Mouse (Mus musculus) embryonic facial prominence, embryonic 12.5 days (tissue): ENCODE results near the gene Ssb. TPM values are rescaled to one million over a fixed set of nuclear protein-coding genes. Genes with fewer than 3 reads are reported as not detected.

Experiments
- ATAC-seq: fragments of 200-750 bp; cut with Nextera tagmentation; 2 replicates; pipeline ENCODE4 v1.8.0; 2017; ENCODE audit not compliant: insufficient number of reproducible peaks, insufficient read depth, low FRiP score, low TSS enrichment
- H3K27ac ChIP-seq: fragments of 300-500 bp; sonication (generic); 2 replicates; pipeline ENCODE4 v1.5.1; 2016; ENCODE audit warnings: mild to moderate bottlenecking
- H3K27me3 ChIP-seq: fragments of 300-500 bp; sonication (generic); 2 replicates; pipeline ENCODE4 v1.6.1; 2016; ENCODE audit warnings: mild to moderate bottlenecking, moderate library complexity
- H3K36me3 ChIP-seq: fragments of 300-500 bp; sonication (generic); 2 replicates; pipeline ENCODE4 v1.6.1; 2016; ENCODE audit warnings: mild to moderate bottlenecking
- H3K4me1 ChIP-seq: fragments of 300-500 bp; sonication (generic); 2 replicates; pipeline ENCODE4 v1.6.1; 2016
- H3K4me2 ChIP-seq: fragments of 300-500 bp; sonication (generic); replicated peaks from 2 replicates; pipeline ENCODE4 v1.6.1; 2016; ENCODE audit warnings: mild to moderate bottlenecking, moderate library complexity
- H3K4me3 ChIP-seq: fragments of 300-500 bp; sonication (generic); 2 replicates; pipeline ENCODE4 v1.5.1; 2016; ENCODE audit warnings: mild to moderate bottlenecking
- H3K9ac ChIP-seq: fragments of 300-500 bp; sonication (generic); 2 replicates; pipeline ENCODE4 v1.6.1; 2016; ENCODE audit warnings: mild to moderate bottlenecking, moderate library complexity
- H3K9me3 ChIP-seq: fragments of 300-500 bp; sonication (generic); 2 replicates; pipeline ENCODE4 v1.6.1; 2016; ENCODE audit warnings: mild to moderate bottlenecking, moderate library complexity
- WGBS: fragments of 180-500 bp; shearing (Covaris S2); methylation state at CpG from one replicate; pipeline ENCODE4 v1.1.7; 2016; 5-methylcytosine and 5-hydroxymethylcytosine counted together
- polyA plus RNA-seq: library from polyadenylated mRNA; unstranded; fragments of >200 nt; fragmentation: Nextera tagmentation; extraction: Ambion mirVana; gene quantifications from 2 replicates; pipeline ENCODE4 v1.2.1, GENCODE M21; 2016

Ssb gene
- 339 and 371 TPM in 2 replicates for polyA plus RNA-seq

DNA sequence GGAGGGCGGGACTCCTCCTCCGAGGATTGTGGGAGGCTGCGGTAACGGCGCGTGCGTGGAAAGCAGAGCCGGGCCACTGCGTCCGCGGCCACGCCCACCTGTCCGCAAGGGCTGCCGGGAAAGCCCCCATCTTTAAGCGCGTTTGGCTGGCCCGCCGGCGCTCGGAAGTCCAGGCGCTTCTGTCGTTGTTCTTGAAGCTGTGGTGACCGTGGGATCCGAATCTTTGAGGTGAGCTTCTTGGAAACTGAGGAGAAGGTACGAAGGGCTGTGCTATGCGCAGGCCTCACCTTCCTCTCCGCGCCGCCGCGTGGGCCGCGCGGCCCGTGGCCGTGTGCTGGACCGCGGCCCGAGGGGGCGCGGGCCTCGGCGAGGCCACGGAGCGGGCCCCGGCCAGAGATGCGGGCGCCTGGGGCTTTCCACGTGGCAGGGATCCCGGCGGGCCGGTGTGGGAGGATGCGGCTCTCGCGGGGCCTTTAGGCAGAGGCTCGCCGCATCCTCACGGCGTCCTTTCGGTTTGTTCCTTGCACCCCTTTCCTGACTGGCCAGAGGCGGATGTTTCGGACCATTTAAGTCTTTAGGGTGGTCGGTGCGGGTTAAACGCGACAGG, at the start of gene Ssb:
TSS of gene Ssb (plus strand) at position 78 of the 607 bp plus-strand sequence.
- H3K9me3 ChIP-seq: no peaks in the 10 kb centered on the region
- peaks cover 7% of the 10 kb centered on the region; the same call in 1 of the 2 replicates for H3K4me1 ChIP-seq
- peak within 1 kb of the TSS; percentile 92 for H3K27ac ChIP-seq
- peak within 1 kb of the TSS; percentile 72 for H3K4me2 ChIP-seq
- under 1% methylated on average over 55 of the region's 66 CpGs for WGBS
- peak within 1 kb of the TSS; percentile 98 for H3K9ac ChIP-seq
- H3K4me3 ChIP-seq: peak within 1 kb of the TSS; percentile 95
- 0 out of 2 replicates have a peak, but pooled peaks cover 7% of the 10 kb centered on the region for H3K36me3 ChIP-seq
- no peaks in the 10 kb centered on the region for H3K27me3 ChIP-seq
- peak; percentile 85 for ATAC-seq

DNA sequence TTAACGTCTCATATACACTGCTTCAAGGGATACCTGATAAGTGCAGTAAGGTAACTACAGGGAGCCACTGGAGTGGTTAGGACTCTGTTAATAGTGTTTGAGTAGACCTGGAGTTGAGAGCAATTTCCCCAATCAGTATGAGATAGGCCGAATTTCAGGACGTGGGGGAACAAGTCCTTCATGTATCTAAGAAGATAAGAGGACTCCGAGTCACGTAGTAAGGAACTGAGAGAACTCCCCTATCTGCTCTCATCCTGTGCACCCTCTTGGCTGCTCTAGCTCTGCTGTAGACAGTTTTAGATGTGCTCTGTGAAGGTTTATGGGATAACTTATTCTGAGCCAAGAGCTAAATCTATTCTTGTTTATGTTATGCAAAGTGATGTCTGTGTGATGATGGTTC, 44.8 kb upstream of the Ssb start:
- 86% methylated on average over 5 of the region's 5 CpGs for WGBS

DNA sequence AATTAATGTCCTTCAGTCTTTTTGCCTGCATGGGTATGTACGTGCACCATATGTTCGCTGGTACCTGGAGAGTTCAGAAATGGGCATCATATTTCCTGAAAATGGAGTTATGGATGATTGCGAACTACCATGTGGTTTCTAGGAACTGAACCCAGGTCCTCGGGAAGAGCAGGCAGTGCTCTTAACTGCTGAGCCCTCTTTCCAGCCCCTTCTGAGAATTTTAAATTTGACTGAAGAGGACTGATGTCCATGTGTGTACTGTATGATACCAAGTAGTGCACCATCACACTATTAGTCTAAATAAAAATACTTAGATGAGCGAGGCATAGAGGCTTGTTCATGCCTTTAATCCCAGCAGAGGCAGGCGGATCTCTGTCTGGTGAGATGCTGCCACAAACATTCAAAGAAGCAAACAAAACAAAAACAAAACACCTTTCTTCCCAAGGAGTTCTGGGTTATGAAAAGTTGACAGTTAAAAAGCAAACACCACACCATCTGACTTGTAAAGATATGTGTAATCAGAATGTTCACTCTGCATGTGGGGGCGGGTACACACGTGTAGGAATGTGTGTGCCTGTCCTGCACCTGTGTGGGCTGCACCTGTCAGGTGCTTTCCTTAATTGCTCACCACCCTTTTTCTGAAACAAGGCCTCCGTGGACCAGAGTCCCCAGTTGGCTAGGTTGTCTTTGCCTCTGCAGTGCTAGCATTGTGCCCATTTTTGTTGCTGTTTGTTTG, 42.8 kb upstream of the Ssb start:
- Histone ChIP-seq H3K9me3 (no peaks in the 10 kb centered on the region), H3K36me3 (no peaks in the 10 kb centered on the region), H3K4me2 (no peak overlapping the region), H3K27me3 (no peaks in the 10 kb centered on the region), H3K9ac (no peak overlapping the region), H3K4me1 (no peaks in the 10 kb centered on the region), H3K4me3 (no peak overlapping the region), H3K27ac (no peak overlapping the region)
- ATAC-seq: no peak
- WGBS: 77% methylated on average over 9 of the region's 9 CpGs

More for the DNA sequence above, 44.8 kb upstream of the Ssb start:
- Histone ChIP-seq H3K4me2 (no peak overlapping the region), H3K4me1 (no peaks in the 10 kb centered on the region), H3K4me3 (no peak overlapping the region), H3K27ac (no peak overlapping the region), H3K9ac (no peak overlapping the region), H3K9me3 (no peaks in the 10 kb centered on the region), H3K36me3 (no peaks in the 10 kb centered on the region), H3K27me3 (no peaks in the 10 kb centered on the region)
- ATAC-seq: no peak

DNA sequence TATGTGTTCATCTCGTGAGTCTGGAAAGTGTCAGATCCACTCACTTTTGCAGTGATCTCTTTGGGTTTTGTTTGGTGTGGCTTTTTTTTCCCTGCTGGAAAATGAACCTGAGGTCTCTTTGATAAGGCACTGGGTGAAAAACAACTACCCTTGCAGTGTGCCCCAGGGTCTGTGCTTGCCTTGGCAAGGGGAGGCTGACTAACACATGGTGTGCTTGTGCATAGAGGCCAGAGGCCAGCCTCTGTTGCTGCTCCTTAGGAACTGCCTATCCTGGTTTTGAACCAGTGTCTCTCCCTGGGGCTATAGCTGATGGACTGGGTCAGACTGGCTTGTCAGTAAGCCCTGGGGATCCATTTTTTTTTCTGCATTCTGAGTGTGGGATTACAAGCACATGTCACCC, 41.2 kb upstream of the Ssb start:
- Histone ChIP-seq H3K9me3 (no peaks in the 10 kb centered on the region), H3K9ac (no peak overlapping the region), H3K4me1 (0 out of 2 replicates have a peak, but pooled peaks cover 2% of the 10 kb centered on the region), H3K4me3 (no peak overlapping the region), H3K27me3 (no peaks in the 10 kb centered on the region), H3K4me2 (no peak overlapping the region), H3K36me3 (no peaks in the 10 kb centered on the region), H3K27ac (no peak overlapping the region)
- 75% methylated on average over 1 of the region's 1 CpGs for WGBS
- ATAC-seq: no peak

DNA sequence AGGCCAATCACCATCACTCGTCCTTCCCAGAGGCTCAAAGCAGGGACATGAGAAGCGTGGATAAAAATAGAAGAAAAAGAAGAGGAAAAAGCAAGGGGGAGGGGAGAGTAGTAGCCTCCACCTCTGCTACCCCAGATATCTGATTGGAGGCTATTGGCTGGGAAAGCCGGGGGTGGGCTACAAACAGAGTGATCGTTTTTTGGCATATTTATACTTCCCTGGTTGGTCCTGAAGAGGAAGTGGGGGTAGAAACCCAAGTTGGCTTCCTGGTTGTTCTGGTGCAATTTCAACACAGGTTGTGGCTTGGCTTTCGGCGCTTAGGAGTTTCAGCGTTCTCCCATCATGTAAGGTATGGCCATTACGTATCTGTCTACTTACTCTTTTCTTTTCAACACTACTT, 39.7 kb upstream of the Ssb start, which contains the start of gene Klhl23:
TSS of gene Klhl23 (plus strand) at position 234 of the 400 bp plus-strand sequence.
- no peak for ATAC-seq

DNA sequence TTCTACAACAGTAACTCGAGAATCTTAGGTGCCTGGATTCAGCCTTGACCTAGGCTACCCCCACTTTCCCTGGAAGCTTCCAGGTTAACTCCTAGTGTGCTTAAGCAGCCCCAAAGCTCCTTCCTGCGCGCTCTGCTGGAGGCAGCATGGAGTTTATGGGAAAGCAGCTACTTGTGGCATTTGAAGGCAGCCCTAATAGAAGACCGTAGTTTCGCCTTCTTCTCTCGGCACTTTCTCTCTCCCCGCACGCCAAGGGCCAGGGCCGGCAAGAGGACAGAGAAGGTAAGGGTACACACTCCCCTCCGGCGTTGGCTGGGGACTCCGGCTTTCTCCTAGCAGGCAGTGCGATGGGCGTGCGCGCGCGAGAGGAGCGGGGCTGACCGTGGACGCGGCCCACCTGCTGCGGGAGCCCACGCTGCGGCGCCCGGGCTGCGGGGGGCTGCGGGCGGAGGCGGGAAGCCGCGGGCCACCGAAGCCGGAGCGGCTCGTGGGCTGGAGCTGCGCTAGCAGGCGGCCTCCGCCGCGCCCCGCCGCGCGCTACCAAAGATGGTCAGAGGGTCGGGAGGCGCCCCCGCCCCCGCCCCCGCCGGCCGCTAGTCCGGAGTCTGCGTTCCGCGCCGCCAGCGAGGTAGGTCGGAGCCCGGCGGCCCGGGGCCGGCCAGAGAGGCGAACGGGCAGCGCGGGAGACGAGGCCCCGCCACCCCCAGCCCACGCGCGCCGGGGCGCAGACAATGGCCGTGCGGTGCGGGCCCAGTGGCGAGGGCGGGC, 38.8 kb upstream of the Ssb start:
- Histone ChIP-seq H3K9me3 (no peaks in the 10 kb centered on the region), H3K27me3 (no peaks in the 10 kb centered on the region), H3K4me2 (peak overlapping the region; percentile 74), H3K4me3 (peak overlapping the region; percentile 90), H3K36me3 (peaks cover 7% of the 10 kb centered on the region; the same call in 1 of the 2 replicates), H3K9ac (peak overlapping the region; percentile 96), H3K27ac (peak overlapping the region; percentile 97), H3K4me1 (0 out of 2 replicates have a peak, but pooled peaks cover 2% of the 10 kb centered on the region)
- peak; percentile 59 for ATAC-seq
- under 1% methylated on average over 66 of the region's 80 CpGs for WGBS

More for the DNA sequence above, 39.7 kb upstream of the Ssb start, which contains the start of gene Klhl23:
- H3K9me3 ChIP-seq: no peaks in the 10 kb centered on the region
- H3K36me3 ChIP-seq: peaks cover 5% of the 10 kb centered on the region; the same call in 1 of the 2 replicates
- H3K9ac ChIP-seq: peak within 1 kb of the TSS; percentile 96
- peak within 1 kb of the TSS; percentile 97 for H3K27ac ChIP-seq
- 8% methylated on average over 8 of the region's 8 CpGs for WGBS
- H3K4me2 ChIP-seq: peak within 1 kb of the TSS; percentile 74
- H3K4me3 ChIP-seq: peak within 1 kb of the TSS; percentile 90
- 0 out of 2 replicates have a peak, but pooled peaks cover 2% of the 10 kb centered on the region for H3K4me1 ChIP-seq
- H3K27me3 ChIP-seq: no peaks in the 10 kb centered on the region

DNA sequence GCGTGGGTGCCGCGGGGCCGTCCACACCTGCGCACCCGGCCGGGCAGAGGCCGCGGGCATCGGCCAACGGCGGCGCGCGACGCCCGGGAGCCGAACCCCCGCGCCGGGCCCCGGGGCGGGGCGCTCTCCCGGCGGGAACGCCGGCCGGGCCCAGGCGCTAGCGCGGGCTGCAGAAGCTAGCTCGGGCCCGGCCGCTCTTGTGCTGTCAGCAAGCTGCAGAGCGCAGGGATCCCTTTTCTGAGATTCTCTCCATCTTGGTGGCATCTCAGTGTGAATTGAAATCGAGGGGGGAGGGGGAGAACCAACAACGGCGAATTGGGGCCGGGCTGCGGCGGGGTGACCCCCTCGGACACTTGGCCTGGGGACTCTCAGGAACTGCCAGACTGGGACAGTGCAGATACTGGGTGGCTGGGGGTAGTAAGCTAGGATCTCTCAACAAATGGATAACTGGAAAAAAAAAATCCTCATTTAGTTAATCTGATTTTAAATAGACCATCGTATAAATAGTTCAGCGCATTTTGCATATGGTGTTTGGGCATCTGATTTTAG, 38.2 kb upstream of the Ssb start:
- Histone ChIP-seq H3K4me2 (peak overlapping the region; percentile 74), H3K36me3 (peaks cover 10% of the 10 kb centered on the region), H3K4me3 (peak overlapping the region; percentile 90), H3K9me3 (no peaks in the 10 kb centered on the region), H3K27me3 (no peaks in the 10 kb centered on the region), H3K27ac (peak overlapping the region; percentile 97), H3K4me1 (0 out of 2 replicates have a peak, but pooled peaks cover 2% of the 10 kb centered on the region), H3K9ac (peak overlapping the region; percentile 96)
- WGBS: 2% methylated on average over 44 of the region's 45 CpGs
- ATAC-seq: peak; percentile 70

DNA sequence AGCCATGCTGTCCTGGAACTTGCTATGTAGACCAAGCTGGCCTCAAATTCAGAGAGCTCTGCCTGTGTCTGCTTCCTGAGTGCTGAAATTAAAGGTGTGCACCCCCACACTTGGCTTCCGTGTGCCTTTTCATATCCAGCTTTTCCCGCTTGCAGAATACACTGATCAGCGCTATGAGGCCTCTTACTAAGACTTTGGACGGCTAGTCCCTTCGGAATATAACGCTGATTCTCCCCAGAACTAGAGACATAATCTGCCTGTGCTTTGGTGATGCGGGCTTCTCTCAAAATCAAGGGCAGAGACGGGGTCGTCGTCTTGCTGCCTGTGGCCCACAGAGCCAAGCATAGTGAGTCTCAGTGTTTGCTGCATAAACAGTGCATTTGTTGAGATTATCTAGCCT, 35.5 kb upstream of the Ssb start:
- Histone ChIP-seq H3K9ac (no peak overlapping the region), H3K27me3 (no peaks in the 10 kb centered on the region), H3K4me2 (no peak overlapping the region), H3K9me3 (no peaks in the 10 kb centered on the region), H3K4me1 (0 out of 2 replicates have a peak, but pooled peaks cover 2% of the 10 kb centered on the region), H3K27ac (no peak overlapping the region), H3K4me3 (no peak overlapping the region), H3K36me3 (peaks cover 33% of the 10 kb centered on the region)
- 84% methylated on average over 10 of the region's 10 CpGs for WGBS
- ATAC-seq: no peak

DNA sequence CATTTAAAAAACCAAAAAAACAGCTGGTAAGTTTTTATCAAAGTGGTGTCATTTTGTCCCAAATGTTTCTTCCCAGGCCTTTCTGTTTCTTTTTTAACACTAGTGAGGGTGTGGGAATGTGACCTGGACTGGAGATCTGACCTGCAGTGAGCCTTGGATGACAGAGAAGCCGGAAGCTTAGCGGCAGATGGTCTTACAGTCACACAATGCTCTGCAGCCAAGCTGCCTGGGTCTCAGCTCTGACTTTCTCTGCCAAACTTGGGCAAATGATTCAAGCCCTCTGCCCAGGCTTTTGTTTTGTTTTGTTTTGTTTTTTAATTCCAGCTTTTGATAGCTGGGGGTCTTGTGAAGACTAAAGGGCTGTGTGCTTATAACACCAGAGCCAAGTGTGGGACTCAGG, 35.0 kb upstream of the Ssb start:
- Histone ChIP-seq H3K4me2 (0 out of 2 replicates have a peak overlapping the region, but pooled peaks have one; percentile 15), H3K27ac (no peak overlapping the region), H3K27me3 (no peaks in the 10 kb centered on the region), H3K36me3 (peaks cover 38% of the 10 kb centered on the region), H3K4me1 (0 out of 2 replicates have a peak, but pooled peaks cover 2% of the 10 kb centered on the region), H3K9ac (no peak overlapping the region), H3K4me3 (no peak overlapping the region), H3K9me3 (no peaks in the 10 kb centered on the region)
- no peak for ATAC-seq
- WGBS: 68% methylated on average over 2 of the region's 2 CpGs

DNA sequence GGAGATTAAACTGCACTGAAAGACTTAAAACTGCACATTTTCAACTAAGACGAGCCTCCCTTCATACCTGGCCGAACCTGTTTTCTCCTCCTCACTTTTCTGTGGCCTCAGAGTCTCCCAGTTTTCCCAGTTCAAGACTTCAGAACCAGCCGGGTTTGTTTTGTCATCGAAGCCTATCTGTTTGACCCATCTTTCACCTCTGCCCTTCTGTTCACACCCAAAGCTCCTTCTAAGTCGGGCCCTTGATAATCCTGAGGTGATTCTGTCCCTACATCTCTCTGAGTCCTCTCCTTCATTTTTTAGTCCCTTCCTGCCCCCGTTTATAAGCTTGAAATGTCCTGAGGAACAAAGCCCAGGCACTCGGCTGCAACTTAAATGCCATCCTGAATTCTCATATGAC, 33.3 kb upstream of the Ssb start:
- Histone ChIP-seq H3K9me3 (no peaks in the 10 kb centered on the region), H3K36me3 (peaks cover 44% of the 10 kb centered on the region), H3K27ac (no peak overlapping the region), H3K4me3 (no peak overlapping the region), H3K27me3 (no peaks in the 10 kb centered on the region), H3K4me1 (0 out of 2 replicates have a peak, but pooled peaks cover 2% of the 10 kb centered on the region), H3K4me2 (no peak overlapping the region), H3K9ac (no peak overlapping the region)
- 52% methylated on average over 7 of the region's 7 CpGs for WGBS
- no peak for ATAC-seq

DNA sequence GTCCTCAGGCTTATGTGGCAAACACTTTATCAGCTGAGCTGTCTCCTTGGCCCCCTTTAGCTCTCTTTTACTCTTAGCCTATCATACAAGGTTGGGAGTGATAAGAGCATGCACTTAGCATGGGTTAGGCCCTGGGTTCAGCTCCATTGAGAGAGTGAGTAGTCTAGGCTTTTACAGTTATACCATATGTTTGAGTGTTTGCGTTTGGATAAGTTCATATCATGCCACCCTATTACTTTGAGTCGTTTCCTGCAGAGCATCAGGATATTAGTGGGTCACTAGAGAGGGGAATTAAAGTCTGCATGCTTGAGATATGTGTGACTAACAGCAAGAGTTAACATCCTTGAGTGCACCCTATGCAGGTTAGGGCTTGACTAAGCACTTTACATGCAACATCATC, 31.7 kb upstream of the Ssb start:
- Histone ChIP-seq H3K27me3 (no peaks in the 10 kb centered on the region), H3K27ac (no peak overlapping the region), H3K9me3 (no peaks in the 10 kb centered on the region), H3K36me3 (peaks cover 56% of the 10 kb centered on the region), H3K4me1 (0 out of 2 replicates have a peak, but pooled peaks cover 2% of the 10 kb centered on the region), H3K9ac (no peak overlapping the region), H3K4me3 (no peak overlapping the region), H3K4me2 (no peak overlapping the region)
- ATAC-seq: no peak
- WGBS: 78% methylated on average over 2 of the region's 2 CpGs
